Mouse (Mus musculus) thymus, adult 2 months (tissue): ENCODE measurements around the gene Malsu1.

Experiments used
- CTCF ChIP-seq: fragments of 200-500 bp; IDR thresholded peaks from 2 replicates; pipeline ENCODE4 v1.5.1; 2012; ENCODE audit warnings: mild to moderate bottlenecking, control low read depth, low read length, moderate library complexity, borderline replicate concordance; ENCODE audit not compliant: control insufficient read depth, poor library complexity, insufficient read depth; ENCODE audit errors: extremely low read depth
- POLR2A ChIP-seq: fragments of 200-500 bp; IDR thresholded peaks from 2 replicates; pipeline ENCODE4 v1.6.1; 2012; ENCODE audit warnings: mild to moderate bottlenecking, low read length, control low read depth, moderate library complexity; ENCODE audit not compliant: control insufficient read depth, poor library complexity, insufficient read depth; ENCODE audit errors: extremely low read depth

GRCm38 (mm10) chr6:49079313-49079712 lies 5.7 kb downstream of the Malsu1 start:
- TF ChIP-seq CTCF (no peak), POLR2A (no peak)
